Mouse (Mus musculus) gonadal fat pad, adult 2 months (tissue): Measurements from ENCODE around the gene Cntn4. TPM values are rescaled to one million over a fixed set of nuclear protein-coding genes. Genes with fewer than 3 reads are reported as not detected.

Source experiments
- DNase-seq: peaks from one replicate; pipeline ENCODE4 v3.0.0-alpha.2; 2012; ENCODE audit warnings: low read depth
- polyA plus RNA-seq: library from polyadenylated mRNA; depleted of rRNA; stranded (reverse); fragments of >200 nt; gene quantifications from 2 replicates; pipeline ENCODE4 v1.2.3, GENCODE M21; 2012

The Cntn4 gene
- polyA plus RNA-seq, 1 experiment = not detected

DNA sequence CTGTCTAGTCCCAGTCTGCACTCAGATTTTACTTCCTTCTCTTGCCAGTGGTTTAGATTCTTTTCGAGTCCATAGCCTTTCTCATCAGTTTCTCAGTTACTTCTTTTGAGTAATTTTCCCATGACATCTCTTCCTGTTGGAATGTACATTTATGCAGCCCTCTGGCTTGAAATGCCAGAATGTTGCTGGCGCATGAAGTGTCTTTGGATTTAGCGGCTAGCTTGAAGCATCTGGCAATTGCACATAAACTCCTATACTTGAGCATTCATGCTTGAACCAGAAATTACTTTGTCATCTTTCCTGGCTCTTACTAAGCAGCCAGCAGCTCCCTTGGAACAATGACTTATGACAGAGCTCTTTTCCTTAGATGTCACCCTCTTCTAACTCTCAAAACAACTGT lies 965.6 kb downstream of the Cntn4 start:
- DNase-seq = no peak

DNA sequence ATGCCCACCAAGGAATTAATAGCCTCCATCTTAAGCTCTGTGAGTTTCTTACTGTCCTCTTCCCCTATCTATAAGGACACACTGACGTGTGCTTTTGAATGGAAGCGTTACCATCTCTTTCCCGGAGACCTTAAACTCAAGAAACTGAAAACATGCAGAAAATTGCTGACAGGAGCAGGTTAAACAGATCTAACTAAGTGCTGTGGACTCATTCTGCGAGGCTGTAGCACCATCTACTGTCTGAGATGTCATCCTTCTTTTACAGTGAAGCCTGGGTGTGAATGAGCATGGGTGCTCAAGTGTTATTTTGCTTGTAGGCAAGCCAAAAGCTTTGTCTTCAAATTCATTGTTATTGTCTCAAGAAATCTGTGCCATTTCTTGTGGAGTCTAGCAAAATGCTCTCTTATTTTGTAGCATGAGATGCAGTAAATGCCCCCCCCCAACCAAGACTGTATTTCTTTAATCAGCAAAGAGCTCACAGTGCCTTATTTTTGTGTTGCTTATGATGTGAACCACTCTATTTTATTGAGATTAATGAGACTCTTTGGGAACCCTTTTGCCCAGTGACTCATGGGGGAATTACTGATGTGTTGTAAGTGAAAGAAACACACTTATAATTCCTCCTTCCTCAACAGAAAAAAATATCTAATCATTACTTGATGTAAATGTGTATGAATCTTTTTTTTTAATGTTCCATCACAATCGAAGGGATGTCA lies 968.2 kb downstream of the Cntn4 start:
- DNase-seq = no peak

DNA sequence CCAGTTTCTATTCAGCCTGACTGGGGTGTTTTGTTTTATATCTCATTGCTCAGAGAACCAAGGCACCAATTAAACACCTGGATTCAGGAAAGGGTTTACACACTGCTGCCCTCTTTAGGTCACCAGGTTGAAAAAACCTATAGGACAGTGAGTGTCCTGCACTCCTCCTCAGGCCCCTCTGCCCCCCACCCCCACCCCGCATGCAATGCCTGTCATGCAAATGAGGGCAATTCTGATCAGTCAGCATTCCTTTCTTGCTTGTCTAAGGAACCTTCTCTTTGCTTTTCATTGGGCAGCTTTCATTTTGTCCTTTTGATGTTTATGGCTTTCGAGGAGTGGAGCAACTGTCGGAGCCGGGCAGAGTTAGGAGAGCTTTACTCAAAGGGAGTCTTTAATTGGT lies 969.5 kb downstream of the Cntn4 start:
- no peak for DNase-seq

DNA sequence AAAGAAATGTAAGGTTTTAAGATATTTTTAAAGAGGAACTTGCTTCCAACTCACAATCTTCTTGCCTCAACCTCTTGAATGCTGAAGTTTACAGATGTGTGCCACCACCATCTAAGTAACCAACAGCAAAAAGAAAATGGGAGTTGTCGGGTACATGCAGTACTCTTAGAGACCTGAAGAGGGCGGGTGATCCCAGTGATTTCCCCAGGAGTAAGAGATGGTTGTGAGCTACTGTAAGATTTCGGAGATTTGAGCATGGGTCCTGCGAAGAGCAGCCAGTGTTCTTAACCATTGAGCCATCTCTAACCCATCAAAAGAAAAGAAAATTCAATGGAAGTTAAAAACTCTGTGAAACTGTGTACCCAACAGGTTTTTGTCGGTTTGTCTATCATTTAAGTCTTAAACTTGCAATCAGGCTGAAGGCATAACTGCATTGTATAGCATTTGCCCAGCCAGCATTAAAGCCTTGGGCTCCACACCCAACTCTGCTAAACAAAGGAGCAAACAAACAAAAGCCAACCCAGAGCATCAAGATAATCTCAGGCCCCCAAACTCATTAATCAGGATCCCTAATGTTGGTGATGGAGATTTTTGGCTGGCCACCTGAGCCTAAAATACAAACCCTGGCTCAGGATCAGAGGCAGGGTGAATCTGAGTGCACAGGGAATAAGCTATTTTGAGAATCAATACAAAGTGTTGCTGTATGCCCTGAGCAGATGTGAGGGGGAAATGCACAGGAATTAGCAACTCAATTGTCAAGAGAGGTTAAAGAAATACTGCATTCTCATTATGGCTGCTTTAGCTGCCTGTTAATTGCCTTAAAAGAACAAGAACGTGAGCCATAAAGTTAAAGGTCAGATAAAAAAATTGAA lies 986.6 kb downstream of the Cntn4 start:
- no peak for DNase-seq

DNA sequence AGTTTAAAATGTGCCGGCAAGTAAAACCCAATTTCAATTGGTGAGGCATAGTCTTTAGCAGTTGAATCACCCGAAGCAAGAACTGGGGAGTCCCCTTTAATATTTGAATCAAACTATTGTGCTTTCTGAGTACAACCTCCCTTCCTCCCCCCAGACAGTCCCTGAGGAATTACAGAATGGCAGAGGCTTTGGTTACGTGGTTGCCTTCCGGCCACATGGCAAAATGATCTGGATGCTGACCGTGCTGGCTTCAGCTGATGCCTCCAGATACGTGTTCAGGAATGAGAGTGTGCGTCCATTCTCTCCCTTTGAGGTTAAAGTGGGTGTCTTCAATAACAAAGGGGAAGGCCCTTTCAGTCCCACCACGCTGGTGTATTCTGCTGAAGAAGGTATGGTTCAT lies 998.1 kb downstream of the Cntn4 start:
- DNase-seq = no peak

DNA sequence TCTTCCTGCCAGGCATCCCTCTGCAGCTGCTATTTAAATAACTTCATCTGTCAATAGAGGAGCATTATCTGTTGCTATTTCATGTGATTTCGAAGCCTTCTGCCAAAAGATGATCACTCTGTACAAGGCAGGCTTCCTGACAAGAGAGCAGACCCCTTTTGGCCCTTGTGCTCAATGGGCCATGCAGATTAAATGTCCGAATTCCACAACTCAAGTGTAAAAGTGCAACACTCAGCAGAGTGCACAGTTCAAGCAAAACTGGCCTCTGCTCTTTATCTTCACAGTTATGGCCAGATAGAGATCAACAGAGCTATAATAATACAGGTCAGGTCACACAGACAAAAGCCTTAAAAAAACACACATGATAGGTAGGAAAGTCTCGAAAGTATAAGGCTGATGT lies 1024.5 kb downstream of the Cntn4 start:
- DNase-seq = no peak

DNA sequence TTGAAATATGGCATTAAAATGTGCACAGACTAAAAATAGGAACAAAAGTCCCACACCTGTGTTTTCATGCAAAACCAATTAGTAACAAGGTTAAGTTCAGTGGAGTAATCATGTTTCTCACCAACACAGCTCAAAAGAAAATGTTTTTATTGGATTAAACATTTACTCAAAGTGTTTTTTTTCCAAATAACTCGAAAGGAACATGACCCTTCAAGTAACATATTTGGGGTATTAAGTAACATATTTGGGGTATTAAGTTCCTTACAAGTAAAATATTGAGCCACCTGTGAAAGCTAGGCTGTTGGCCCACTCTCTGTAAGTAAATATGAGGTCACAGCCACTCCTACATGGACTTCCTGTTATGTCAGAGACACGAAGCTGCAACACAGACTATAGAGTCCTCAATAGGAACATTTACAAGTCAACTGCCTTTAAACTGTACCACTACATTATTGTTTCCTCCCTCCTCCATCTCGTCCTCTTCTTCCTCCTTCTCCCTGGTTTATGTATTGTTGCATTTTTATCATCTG lies 1028.1 kb downstream of the Cntn4 start:
- DNase-seq = no peak

DNA sequence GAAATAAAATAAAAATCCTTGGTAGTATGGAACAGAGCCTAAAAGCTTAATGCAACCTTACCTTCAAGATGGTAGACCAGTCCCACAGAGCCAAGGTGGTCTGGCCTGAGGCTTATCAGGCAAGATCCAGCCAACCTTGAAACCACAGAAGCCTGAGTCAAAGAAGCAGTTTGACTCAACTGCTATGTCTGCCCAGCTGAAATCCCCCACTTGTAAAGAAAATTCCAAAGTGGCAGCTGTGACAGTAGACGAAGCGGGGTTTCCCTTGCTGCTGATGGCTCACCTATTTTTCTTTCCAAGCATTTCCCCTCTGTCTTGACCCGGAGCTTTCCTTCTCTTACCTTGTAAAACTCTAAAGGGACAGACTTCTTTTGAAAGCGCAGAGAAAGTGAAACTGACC lies 1048.2 kb downstream of the Cntn4 start:
- DNase-seq = no peak

DNA sequence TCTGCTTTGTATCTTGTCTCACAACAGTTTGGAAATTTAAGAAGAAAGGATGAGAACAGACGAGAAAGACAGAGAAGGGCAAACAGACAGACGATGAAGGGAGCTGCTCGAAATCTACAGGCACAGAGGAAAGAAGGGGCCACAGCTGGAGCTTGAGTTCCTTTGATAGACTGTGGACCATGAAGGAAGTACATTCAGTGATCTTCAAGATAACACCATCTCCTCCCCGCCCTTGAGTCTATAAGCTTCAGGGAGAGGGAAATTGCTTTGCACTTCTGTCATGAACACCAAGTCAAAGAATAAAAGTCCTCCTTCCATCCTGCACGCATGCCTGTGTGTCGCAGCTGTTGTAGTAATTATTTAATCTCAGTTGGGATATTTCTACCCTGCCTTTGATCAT lies 1048.6 kb downstream of the Cntn4 start:
- no peak for DNase-seq

DNA sequence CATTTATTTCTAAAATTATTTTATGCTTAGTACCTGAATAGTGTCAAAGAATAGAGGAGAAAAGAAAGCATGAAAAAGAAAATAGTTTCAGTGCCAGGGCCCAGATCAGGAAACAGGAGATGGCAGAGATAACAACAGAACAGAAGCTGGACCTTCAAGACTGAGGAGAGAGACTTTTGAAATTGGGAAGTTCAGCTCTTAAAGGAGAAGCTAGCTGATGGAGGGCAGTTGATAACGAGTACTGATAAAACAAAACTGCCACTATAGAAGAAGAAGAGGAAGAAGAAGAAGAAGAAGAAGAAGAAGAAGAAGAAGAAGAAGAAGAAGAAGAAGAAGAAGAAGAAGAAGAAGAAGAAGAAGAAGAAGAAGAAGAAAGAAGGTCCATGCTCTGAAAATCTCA lies 1050.2 kb downstream of the Cntn4 start:
- DNase-seq = no peak

DNA sequence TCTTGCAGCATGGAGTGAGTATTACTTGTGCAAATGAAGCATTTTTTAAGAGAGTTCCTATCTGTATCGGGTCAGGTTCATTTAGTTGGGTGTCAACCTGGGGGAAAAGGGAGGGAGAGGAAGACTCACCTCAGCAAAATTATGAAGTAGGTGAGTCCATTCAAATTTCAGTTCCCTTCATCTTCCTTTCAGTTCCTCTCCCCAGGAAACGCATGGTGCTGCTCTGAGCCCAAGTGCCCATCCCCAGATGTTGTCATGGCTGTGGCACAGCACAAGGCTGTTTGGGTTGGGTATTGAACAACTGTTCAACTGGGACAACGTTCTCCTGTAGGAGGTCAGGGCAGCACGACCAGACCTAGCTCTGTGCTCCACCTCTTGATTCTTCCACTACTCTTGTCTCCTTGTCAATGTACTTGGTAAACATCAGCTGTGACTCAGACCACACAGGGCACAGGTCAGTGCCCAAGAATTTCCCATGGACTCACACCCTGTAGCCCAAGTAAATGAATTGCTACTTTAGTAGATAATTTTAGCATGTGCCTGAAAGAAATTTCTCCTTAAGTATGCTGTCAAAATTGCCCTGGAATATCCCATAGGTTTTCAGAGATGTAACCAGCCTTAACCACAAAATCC lies 1052.3 kb downstream of the Cntn4 start:
- DNase-seq = no peak

DNA sequence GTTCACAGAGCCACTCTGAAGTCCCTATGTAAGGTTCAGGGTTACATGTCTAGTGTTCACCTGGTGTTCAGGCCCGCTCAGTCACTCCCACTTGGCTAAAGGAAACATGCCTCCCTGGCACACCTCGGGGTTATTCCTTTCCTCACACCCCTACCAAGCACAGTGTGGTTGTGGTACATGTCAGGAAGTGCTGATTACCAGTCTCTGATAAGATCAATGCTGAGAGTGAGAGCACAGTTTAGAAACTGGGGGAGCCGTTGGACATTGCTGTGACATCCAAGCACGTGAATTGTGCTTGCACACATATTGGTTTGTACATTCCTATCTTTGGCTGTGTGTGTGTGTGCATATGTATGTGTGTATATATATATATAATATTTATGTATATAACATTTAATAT lies 1055.1 kb downstream of the Cntn4 start:
- no peak for DNase-seq

DNA sequence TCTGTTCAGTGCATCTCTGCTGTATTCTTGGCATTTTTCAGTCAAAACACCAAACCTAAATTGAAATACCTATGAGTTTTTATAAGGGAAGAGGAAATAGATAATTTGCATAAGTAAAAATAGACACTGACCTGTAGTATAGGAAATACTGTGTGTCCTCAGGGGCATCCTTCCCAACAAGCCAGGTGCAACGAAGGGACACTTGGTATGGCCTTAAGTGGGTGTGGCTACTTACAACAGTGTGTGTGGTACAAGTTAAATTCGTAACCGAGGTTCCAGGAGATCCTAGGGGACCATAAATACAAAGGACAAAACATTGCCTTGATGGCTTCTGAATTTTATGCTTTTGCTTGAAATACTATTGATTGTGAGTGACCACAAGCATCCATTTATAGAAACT lies 1060.8 kb downstream of the Cntn4 start:
- no peak for DNase-seq

DNA sequence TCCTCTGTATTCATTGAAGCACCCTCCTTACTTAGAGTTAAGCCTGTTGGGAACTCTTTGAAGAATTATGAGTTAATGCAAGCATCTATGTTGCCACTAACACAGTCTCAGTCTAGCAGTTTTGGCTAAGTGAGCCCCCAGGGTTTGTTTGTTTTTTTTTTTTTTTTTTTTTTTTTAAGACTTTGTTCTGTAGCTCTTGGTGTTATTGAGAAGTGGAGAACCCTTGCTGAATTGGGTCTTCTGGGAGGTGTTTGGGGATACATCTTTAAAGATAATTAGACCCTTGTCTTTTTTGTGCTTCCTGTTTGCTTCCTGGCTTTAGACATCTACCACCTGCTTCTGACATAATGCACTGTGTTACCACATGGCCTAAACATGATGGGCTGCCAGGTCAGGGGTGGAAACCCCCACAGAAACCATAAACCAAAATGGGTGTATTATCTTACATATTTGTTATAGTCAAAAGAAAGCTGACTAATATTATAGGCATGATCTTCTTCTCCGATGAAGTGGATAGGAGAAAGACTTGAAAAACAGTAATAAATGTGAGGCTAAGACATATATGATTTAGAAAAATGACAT lies 1062.9 kb downstream of the Cntn4 start:
- no peak for DNase-seq

DNA sequence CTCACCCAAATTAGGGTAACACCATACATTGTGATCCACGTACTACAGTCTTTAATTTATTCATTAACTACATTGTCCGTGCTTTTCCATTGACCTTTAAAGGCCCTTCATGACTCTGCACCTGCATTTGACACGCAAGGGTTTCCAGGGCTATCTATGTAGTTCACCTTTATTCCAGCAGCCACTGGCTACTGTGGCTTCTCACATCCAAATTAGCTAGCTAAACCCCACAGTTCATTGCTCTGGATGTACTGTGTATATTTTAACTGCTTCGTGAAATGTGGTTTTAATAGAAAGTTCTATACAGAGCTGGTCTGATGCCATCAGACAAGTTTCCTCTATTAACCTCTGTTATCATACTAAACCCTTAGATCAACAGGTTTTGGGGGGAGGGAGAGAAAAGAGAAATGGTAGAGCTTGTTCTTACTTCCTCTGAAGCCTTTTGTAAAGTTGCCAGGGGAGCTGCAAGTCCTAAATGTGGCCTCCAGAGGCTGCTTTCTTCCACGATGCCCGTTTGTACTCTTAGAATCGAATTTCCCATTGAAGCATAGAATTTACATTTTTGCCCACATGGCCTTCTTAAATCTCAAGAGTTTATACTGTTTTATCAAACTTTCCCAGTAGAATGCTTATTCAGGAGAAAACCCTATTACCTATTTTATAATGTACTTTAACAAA lies 1066.2 kb downstream of the Cntn4 start:
- no peak for DNase-seq

DNA sequence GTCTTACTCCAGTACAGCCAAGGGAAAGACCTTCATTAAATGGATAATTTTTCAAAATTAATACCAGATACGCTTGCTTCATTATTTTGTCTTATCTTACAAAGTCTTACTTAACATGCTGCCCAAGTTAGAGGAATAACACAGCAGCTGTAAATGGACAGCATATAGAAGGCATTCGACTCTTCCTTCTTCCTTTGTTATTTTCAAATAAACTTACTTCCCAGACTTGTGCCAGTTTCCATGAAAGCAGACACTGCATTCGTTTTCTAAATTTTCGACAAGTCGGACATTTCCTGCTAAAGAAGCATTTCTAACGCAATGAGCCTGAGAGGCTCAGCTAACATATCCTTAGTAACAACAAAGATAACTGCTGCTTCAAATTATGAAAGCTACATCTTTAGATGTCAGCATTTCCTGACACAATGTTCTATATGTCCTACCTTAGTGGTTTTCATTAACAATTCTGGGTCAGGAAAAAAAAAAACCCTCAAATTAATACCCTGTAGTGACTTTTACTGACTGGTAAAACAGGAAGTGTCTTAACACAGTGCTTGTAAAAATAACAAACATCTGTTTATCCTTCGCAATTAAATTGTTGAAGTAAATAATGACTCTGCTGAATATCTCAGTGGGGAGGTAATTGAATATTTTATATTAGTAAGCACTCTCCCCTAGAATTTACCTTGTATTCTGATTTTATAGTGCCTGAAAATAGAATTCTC lies 1068.4 kb downstream of the Cntn4 start:
- no peak for DNase-seq

DNA sequence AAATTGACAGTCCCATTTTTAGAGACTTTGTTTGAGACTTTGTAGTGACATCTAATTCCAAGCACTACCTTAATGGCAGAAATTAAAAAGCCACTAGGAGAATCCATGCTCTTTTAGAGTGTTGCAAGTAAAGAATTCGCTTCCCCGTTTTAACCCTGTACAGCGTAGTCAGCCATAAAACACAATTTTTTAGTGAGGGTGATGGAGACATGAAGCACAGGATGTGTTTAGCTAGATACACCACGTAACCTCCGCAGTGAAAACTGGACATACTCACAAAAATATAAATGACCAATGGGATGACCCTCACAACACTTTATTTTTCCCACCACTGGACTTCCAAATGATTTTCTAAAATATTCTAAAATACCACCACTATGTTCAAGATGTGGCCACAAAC lies 1069.8 kb downstream of the Cntn4 start:
- no peak for DNase-seq

DNA sequence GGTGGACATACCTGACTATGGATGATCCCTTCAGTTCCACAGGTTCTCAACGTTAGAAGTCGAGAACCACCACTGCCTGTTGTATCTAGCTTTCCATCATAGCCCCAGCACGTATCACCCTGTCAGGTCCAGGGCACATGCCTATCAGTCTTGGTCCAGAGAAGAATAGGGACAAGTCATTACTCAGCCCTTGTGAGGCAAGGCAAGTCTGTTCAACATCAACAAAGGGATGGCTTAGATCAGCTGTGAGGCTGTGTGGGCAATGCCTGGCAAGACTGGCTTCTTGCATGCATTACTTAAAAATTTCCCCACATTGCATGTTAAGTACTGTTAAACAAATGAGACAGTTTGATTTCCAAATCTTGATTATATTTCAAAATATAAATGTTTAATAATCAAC lies 1070.3 kb downstream of the Cntn4 start:
- DNase-seq = no peak
